Mouse (Mus musculus): ENCODE data around the gene Olfr1564. TPM values are rescaled to one million over a fixed set of nuclear protein-coding genes. Genes with fewer than 3 reads are reported as not detected.
A peak's percentile ranks its signal among the peaks of the same experiment; 100 is the strongest.
"Not testable (repeated sequence)": the region's sequence is repeated elsewhere in the genome, so short reads cannot be mapped to it uniquely, and the experiment has no call there.

Gene Olfr1564
- polyA plus RNA-seq (2015; fragmentation: Nextera tagmentation; extraction: Ambion mirVana), result 0.05 TPM in 1 of 2 replicates, not detected in the other

DNA sequence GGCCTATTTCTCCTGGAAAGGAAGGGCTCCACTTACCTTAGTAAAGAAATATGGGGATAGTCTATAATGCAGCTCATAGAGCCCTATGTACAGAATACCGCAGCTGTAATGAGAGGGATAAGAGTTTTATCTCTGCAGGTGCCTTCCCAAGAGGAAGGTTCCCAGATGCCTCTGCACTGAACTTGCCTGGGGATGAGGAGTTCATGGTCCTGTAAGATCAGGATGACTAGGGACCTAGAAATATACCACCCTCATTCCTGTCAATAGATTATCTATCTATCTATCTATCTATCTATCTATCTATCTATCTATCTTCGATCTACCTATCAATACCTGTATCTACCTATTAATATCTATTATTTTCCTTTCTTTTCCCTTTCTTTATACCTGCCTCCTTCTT is at the start of gene Olfr1564:
Gene Olfr1564 (minus strand): TSS at position 101 of the 400 bp plus-strand sequence.
- H3K9me3 ChIP-seq (ENCODE audit: control insufficient read depth, low read length), result peaks cover 3% of the 10 kb centered on the region; the same call in 1 of the 2 replicates
- ATAC-seq, result no peak
- H3K9ac ChIP-seq (replicated peaks; ENCODE audit: low read depth, low read length), result no peak within 1 kb of the TSS
- no peak within 1 kb of the TSS for H3K4me3 ChIP-seq (replicated peaks; ENCODE audit: low read length)
- no peak within 1 kb of the TSS for H3K27ac ChIP-seq (ENCODE audit: low read length)
- H3K36me3 ChIP-seq (ENCODE audit: control insufficient read depth, insufficient read depth), result no peaks in the 10 kb centered on the region
- H3K4me1 ChIP-seq (replicated peaks; ENCODE audit: control insufficient read depth, insufficient read depth, low read length), result no peaks in the 10 kb centered on the region
- no peaks in the 10 kb centered on the region for H3K27me3 ChIP-seq (replicated peaks; ENCODE audit: control insufficient read depth, insufficient read depth, low read length)
- WGBS, result 84% methylated on average over 2 of the region's 2 CpGs
- H3K4me2 ChIP-seq (ENCODE audit: low read length), result no peak within 1 kb of the TSS

DNA sequence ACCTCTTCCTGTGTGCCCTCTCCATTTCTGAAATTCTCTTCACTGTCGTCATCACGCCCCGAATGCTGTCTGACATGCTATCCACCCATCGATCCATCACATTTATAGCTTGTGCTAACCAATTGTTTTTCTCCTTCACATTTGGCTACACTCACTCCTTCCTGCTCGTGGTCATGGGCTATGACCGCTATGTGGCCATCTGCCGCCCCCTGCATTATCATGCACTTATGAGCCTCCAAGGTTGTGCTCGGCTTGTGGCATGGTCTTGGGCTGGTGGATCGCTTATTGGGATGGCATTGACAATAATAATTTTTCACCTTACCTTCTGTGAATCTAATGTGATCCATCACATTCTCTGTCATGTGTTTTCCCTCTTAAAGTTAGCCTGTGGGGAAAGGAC is 47.4 kb upstream of the Olfr1564 start:
- no peak overlapping the region for H3K4me3 ChIP-seq (replicated peaks; ENCODE audit: low read length)
- no peak overlapping the region for H3K27ac ChIP-seq (ENCODE audit: low read length)
- H3K4me1 ChIP-seq (replicated peaks; ENCODE audit: control insufficient read depth, insufficient read depth, low read length), result no peaks in the 10 kb centered on the region
- peaks cover 4% of the 10 kb centered on the region; the same call in 1 of the 2 replicates for H3K27me3 ChIP-seq (replicated peaks; ENCODE audit: control insufficient read depth, insufficient read depth, low read length)
- WGBS, result 93% methylated on average over 9 of the region's 9 CpGs
- H3K36me3 ChIP-seq (ENCODE audit: control insufficient read depth, insufficient read depth), result no peaks in the 10 kb centered on the region
- no peak overlapping the region for H3K4me2 ChIP-seq (ENCODE audit: low read length)
- no peak for ATAC-seq
- no peaks in the 10 kb centered on the region for H3K9me3 ChIP-seq (ENCODE audit: control insufficient read depth, low read length)
- H3K9ac ChIP-seq (replicated peaks; ENCODE audit: low read depth, low read length), result no peak overlapping the region

DNA sequence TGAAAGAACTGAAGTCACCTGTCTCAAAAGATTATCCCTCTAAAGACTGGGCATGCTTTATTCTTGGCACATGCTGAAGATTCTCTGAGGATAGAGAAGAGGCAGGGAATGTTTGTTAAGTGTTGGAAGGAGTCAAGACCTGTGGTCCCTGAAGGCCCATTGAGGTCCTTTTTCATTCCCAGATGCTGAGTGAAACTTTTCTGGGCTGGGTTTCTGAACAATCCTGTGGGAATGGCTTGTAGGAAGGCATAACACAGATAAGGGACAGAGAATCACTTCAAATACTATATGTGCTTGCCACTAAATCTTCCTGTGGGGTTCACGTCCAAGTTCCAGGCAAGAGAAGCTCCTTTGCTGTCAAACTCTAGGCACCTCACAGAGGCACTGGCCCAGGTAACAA is 42.9 kb upstream of the Olfr1564 start, which contains the start of gene Olfr63:
Gene Olfr63 (plus strand): TSS at position 301 of the 400 bp plus-strand sequence.
- no peak for ATAC-seq
- 65% methylated on average over 1 of the region's 1 CpGs for WGBS
- Histone ChIP-seq H3K27me3 (replicated peaks; ENCODE audit: control insufficient read depth, insufficient read depth, low read length) (peaks cover 4% of the 10 kb centered on the region; the same call in 1 of the 2 replicates), H3K4me3 (replicated peaks; ENCODE audit: low read length) (no peak within 1 kb of the TSS), H3K36me3 (ENCODE audit: control insufficient read depth, insufficient read depth) (no peaks in the 10 kb centered on the region), H3K9ac (replicated peaks; ENCODE audit: low read depth, low read length) (no peak within 1 kb of the TSS), H3K9me3 (ENCODE audit: control insufficient read depth, low read length) (no peaks in the 10 kb centered on the region), H3K27ac (ENCODE audit: low read length) (no peak within 1 kb of the TSS), H3K4me2 (ENCODE audit: low read length) (no peak within 1 kb of the TSS), H3K4me1 (replicated peaks; ENCODE audit: control insufficient read depth, insufficient read depth, low read length) (no peaks in the 10 kb centered on the region)

DNA sequence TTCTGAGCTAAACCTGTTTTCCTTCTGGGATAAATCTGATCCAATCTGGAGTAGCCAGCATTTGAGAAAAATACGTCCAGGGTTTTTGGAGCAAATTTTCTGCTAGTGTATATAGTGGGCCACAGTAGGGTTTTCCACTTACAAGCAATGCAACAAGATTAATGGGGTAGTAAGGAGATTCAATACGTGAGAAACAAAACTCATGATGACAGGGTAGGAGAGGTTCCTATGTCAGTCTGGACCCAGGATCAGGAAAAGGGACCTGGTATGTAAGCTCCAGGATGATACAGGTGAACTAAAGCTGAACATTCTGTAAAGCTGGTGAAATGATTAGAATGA is 33.8 kb upstream of the Olfr1564 start:
- H3K4me3 ChIP-seq (replicated peaks; ENCODE audit: low read length); H3K27me3 ChIP-seq (replicated peaks; ENCODE audit: control insufficient read depth, insufficient read depth, low read length); H3K4me1 ChIP-seq (replicated peaks; ENCODE audit: control insufficient read depth, insufficient read depth, low read length); H3K9ac ChIP-seq (replicated peaks; ENCODE audit: low read depth, low read length); H3K36me3 ChIP-seq (ENCODE audit: control insufficient read depth, insufficient read depth); H3K27ac ChIP-seq (ENCODE audit: low read length); H3K9me3 ChIP-seq (ENCODE audit: control insufficient read depth, low read length); H3K4me2 ChIP-seq (ENCODE audit: low read length): not testable (repeated sequence)
- peak; percentile 37 for ATAC-seq
- no CpG with 5 or more reads among the region's 2 CpGs for WGBS

DNA sequence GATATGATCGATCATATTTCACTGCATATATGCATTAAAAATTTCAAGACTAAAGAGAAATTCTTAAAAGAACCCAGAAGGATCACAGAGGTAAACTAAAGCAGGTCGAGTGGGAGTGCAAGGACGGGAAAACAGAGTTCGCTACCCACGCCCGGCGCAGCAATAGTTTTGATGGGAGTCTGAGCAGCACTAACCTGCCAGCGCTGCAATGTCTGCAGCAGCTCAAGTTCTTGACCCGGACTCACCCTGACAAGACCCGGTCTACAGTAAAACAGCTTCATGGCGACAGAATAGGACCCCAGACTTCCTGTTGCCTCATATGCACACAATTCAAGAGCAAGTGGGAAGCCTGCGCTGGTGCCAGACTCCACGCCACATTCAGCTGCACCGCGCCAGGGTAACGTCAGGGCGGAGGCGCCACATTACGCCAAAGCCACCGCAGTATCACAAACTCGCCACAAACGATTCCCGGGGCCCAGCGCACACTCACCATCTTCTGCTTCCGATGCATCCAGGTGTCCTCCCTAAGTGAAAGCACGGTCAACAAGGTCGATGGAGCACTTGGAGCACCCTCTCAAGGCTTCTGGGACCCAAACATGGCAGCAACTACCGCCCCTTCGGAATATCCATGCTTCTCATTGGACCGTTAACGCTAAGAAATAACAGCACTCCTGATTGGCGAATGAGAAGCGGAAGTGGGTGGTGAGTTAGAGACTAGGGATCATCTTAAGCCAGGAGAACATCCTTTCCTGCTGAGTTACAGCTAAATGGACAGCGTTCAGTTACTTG is 33.2 kb upstream of the Olfr1564 start, which contains the start of gene Zfp955a:
Gene Zfp955a (minus strand): TSS at position 616 of the 789 bp plus-strand sequence.
- not testable (repeated sequence) for H3K4me3 ChIP-seq (replicated peaks; ENCODE audit: low read length)

DNA sequence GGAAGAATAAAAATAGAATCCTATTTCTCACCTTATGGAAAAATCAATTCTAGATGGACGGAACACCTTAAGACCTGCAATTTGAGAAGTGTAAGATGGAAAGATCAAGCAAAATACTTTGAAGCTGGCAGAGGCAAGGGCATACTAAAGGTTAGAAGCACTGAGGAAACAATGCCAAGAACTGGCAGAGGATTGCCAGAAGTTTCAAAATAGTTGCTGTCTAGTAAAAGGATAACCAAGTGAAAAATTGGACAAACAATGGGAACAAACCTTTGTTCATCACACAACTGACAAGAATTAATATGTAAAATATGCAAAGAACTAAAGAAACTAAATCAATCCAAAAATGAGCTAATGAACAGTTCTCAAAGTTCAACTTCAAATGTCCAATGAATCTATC is 15.2 kb upstream of the Olfr1564 start:
- ATAC-seq; H3K27me3 ChIP-seq (replicated peaks; ENCODE audit: control insufficient read depth, insufficient read depth, low read length); H3K4me1 ChIP-seq (replicated peaks; ENCODE audit: control insufficient read depth, insufficient read depth, low read length); H3K9me3 ChIP-seq (ENCODE audit: control insufficient read depth, low read length); H3K27ac ChIP-seq (ENCODE audit: low read length); H3K9ac ChIP-seq (replicated peaks; ENCODE audit: low read depth, low read length); H3K4me2 ChIP-seq (ENCODE audit: low read length); H3K4me3 ChIP-seq (replicated peaks; ENCODE audit: low read length): not testable (repeated sequence)
- peaks cover 10% of the 10 kb centered on the region for H3K36me3 ChIP-seq (ENCODE audit: control insufficient read depth, insufficient read depth)
- WGBS, result 93% methylated on average over 1 of the region's 1 CpGs

More for the DNA sequence above, 33.2 kb upstream of the Olfr1564 start, which contains the start of gene Zfp955a:
- H3K27me3 ChIP-seq (replicated peaks; ENCODE audit: control insufficient read depth, insufficient read depth, low read length); H3K36me3 ChIP-seq (ENCODE audit: control insufficient read depth, insufficient read depth); H3K27ac ChIP-seq (ENCODE audit: low read length); H3K4me1 ChIP-seq (replicated peaks; ENCODE audit: control insufficient read depth, insufficient read depth, low read length); H3K9me3 ChIP-seq (ENCODE audit: control insufficient read depth, low read length); H3K4me2 ChIP-seq (ENCODE audit: low read length); H3K9ac ChIP-seq (replicated peaks; ENCODE audit: low read depth, low read length): not testable (repeated sequence)
- peak; percentile 100 for ATAC-seq
- 47% methylated on average over 1 of the region's 34 CpGs for WGBS

DNA sequence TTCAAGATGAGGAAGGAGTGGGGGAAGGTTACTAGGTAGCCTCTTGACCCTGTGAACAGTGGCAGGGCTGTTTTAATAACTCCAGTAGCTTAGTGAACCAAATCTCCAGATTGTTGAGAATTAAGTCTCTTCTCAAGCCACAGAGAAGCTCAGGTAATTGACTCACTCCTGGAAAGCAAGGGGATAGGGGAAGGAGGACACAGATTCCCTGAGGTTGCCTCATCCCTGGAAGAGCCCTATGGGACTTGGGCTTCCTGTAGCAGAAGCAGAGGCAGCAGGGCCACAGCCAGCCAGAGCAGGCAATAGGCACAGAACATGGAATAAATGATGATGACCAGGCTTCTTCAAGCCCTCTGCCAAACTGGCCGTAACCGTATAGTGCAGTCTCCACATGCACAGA is 30.5 kb downstream of the Olfr1564 start, which contains the start of gene Olfr239:
Gene Olfr239 (plus strand): TSS at position 301 of the 400 bp plus-strand sequence.
- not testable (repeated sequence) for H3K27ac ChIP-seq (ENCODE audit: low read length); H3K9ac ChIP-seq (replicated peaks; ENCODE audit: low read depth, low read length); H3K27me3 ChIP-seq (replicated peaks; ENCODE audit: control insufficient read depth, insufficient read depth, low read length); H3K4me3 ChIP-seq (replicated peaks; ENCODE audit: low read length); H3K36me3 ChIP-seq (ENCODE audit: control insufficient read depth, insufficient read depth); H3K4me1 ChIP-seq (replicated peaks; ENCODE audit: control insufficient read depth, insufficient read depth, low read length); ATAC-seq; H3K4me2 ChIP-seq (ENCODE audit: low read length); H3K9me3 ChIP-seq (ENCODE audit: control insufficient read depth, low read length)
- no CpG with 5 or more reads among the region's 2 CpGs for WGBS

DNA sequence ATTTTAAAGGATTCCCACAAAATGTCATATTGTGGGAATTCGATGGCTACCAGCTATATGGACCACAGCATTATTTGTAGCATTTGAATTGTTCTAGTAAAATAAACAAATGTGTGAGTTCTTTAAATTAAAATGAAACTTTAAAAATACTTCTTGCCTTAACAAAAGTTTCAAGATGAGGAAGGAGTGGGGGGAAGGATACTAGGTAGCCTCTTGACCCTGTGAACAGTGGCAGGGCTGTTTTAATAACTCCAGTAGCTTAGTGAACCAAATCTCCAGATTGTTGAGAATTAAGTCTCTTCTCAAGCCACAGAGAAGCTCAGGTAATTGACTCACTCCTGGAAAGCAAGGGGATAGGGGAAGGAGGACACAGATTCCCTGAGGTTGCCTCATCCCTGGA is 53.3 kb downstream of the Olfr1564 start, which contains the start of gene Olfr55:
Gene Olfr55 (plus strand): TSS at position 301 of the 400 bp plus-strand sequence.
- not testable (repeated sequence) for H3K9me3 ChIP-seq (ENCODE audit: control insufficient read depth, low read length); H3K36me3 ChIP-seq (ENCODE audit: control insufficient read depth, insufficient read depth); H3K27ac ChIP-seq (ENCODE audit: low read length); H3K4me1 ChIP-seq (replicated peaks; ENCODE audit: control insufficient read depth, insufficient read depth, low read length); H3K4me3 ChIP-seq (replicated peaks; ENCODE audit: low read length); ATAC-seq; H3K4me2 ChIP-seq (ENCODE audit: low read length); H3K27me3 ChIP-seq (replicated peaks; ENCODE audit: control insufficient read depth, insufficient read depth, low read length); H3K9ac ChIP-seq (replicated peaks; ENCODE audit: low read depth, low read length)
- WGBS, result 87% methylated on average over 1 of the region's 1 CpGs
